Mouse (Mus musculus) neutrophil, adult 5-6 weeks (primary cell): ENCODE results near the gene Ap4e1. TPM values are rescaled to one million over a fixed set of nuclear protein-coding genes. Genes with fewer than 3 reads are reported as not detected.
"Not testable (repeated sequence)": the region's sequence is repeated elsewhere in the genome, so short reads cannot be mapped to it uniquely, and the experiment has no call there.

Experiments
- ATAC-seq: fragments of 151-379, 151-347 bp; 2 replicates; pipeline ENCODE4 v1.8.0; 2017; ENCODE audit warnings: mild to moderate bottlenecking, moderate TSS enrichment; ENCODE audit not compliant: insufficient number of reproducible peaks, poor library complexity, low FRiP score, severe bottlenecking; ENCODE audit errors: extremely low read depth
- total RNA-seq: library from RNA; stranded (forward); fragments of 200-1000 nt; gene quantifications from 2 replicates; pipeline ENCODE4 v1.2.3, GENCODE M21; 2017

Ap4e1 gene
- total RNA-seq, 1 experiment from 2014 or later: 36.9 TPM

GRCm38 (mm10) chr2:127070435-127070841, 61.9 kb downstream of the Ap4e1 start, which contains the start of gene Blvra:
TSS of gene Blvra (plus strand) at chr2:127070665.
- peak; percentile 99 for ATAC-seq

- ATAC-seq: no peak
These were observed 62.4 kb downstream of the Ap4e1 start for GRCm38 (mm10) chr2:127070879-127071278.

- ATAC-seq: no peak
These were observed 65.6 kb downstream of the Ap4e1 start for GRCm38 (mm10) chr2:127074116-127074515.

- ATAC-seq: no peak
These were observed 69.1 kb downstream of the Ap4e1 start for GRCm38 (mm10) chr2:127077611-127078010.

- not testable (repeated sequence) for ATAC-seq
These were observed 70.5 kb downstream of the Ap4e1 start for GRCm38 (mm10) chr2:127079066-127079465.

- ATAC-seq: no peak
These were observed 71.5 kb downstream of the Ap4e1 start for GRCm38 (mm10) chr2:127079881-127080590.

GRCm38 (mm10) chr2:127080591-127081218, 72.2 kb downstream of the Ap4e1 start:
- no peak for ATAC-seq

GRCm38 (mm10) chr2:127086235-127086634, 77.7 kb downstream of the Ap4e1 start:
- ATAC-seq: no peak

- not testable (repeated sequence) for ATAC-seq
These were observed 81.6 kb downstream of the Ap4e1 start for GRCm38 (mm10) chr2:127090151-127090550.

GRCm38 (mm10) chr2:127092000-127092399, 83.5 kb downstream of the Ap4e1 start:
- no peak for ATAC-seq

GRCm38 (mm10) chr2:127108986-127109385, 100.5 kb downstream of the Ap4e1 start:
- ATAC-seq: no peak

Other genes starting within 250 kb of the Ap4e1 start
- not detected in 2 replicates for gene Usp50, start 225.2 kb upstream of the Ap4e1 start, total RNA-seq
- gene Trpm7, start 132.5 kb upstream of the Ap4e1 start, total RNA-seq: 81.4 and 86.6 TPM in 2 replicates
- gene Sppl2a, start 75.5 kb upstream of the Ap4e1 start, total RNA-seq: 76.4 and 89.8 TPM in 2 replicates
- 9.2 and 14.7 TPM in 2 replicates for gene Blvra, start 61.9 kb downstream of the Ap4e1 start, total RNA-seq
- gene Ncaph, start 125.2 kb downstream of the Ap4e1 start, total RNA-seq: 2.3 and 5.4 TPM in 2 replicates
- 14.2 and 18.0 TPM in 2 replicates for gene Itpripl1, start 134.7 kb downstream of the Ap4e1 start, total RNA-seq
- gene 1810024B03Rik, start 199.6 kb downstream of the Ap4e1 start, total RNA-seq: 1.3 and 2.3 TPM in 2 replicates
- 180 and 197 TPM in 2 replicates for gene Snrnp200, start 199.7 kb downstream of the Ap4e1 start, total RNA-seq
- 23.6 and 32.8 TPM in 2 replicates for gene Ciao1, start 239.1 kb downstream of the Ap4e1 start, total RNA-seq
- gene Tmem127, start 239.2 kb downstream of the Ap4e1 start, total RNA-seq: 83.6 and 100 TPM in 2 replicates